Mouse (Mus musculus): ENCODE data around the gene Pitpnm3.

Gene Pitpnm3

GRCm38 (mm10) chr11:72086251-72087046 is 49.1 kb downstream of the Pitpnm3 start:
- DNase-seq: no peak

DNA sequence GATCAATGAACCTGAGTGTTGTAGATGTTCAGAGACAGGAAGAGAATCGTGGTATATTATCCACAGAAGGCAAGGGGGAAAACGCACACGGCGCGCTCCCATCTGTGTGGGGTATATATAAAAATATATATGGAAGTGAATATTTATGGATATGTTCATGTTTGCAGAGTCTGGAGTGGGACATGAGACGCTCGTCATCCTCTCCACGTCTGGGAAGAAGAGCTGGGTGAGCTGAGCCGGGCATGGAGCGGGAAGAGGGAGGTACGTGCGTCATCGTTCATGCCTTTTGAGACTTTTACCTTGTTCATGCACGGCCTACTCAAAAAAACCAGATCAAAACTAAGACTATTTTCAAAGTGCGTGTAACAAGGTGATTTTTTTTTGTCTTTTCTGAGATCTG is 51.2 kb downstream of the Pitpnm3 start:
- no peak for DNase-seq

GRCm38 (mm10) chr11:72082601-72083000 is 53.0 kb downstream of the Pitpnm3 start:
- DNase-seq: no peak

DNA sequence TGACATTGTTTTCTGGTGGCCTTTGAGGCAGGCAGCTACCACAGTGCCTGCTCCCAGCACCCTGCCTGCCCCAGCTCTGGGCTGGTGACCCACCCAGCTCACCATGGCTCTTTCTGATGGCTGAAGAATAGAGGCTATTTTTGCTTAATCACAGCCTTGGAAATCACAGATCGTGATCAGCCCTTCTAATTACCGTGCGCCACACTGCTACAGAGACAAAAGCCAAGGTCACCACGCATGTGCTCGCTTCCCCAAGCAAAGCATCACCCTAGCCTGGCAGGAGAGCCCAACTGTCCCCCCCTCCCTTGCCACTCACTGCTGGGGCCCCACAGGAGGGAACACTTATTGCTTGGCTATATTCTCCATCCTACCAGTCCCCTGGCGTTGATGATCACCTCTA is 55.1 kb downstream of the Pitpnm3 start:
- DNase-seq: no peak

- peak; percentile 57 to 66 for DNase-seq
Observed at GRCm38 (mm10) chr11:72078647-72079046, 56.9 kb downstream of the Pitpnm3 start.

GRCm38 (mm10) chr11:72078056-72078455 is 57.5 kb downstream of the Pitpnm3 start:
- DNase-seq: no peak

- no peak for DNase-seq
Observed at GRCm38 (mm10) chr11:72074230-72074629, 61.3 kb downstream of the Pitpnm3 start.

GRCm38 (mm10) chr11:72072331-72072905 is 63.2 kb downstream of the Pitpnm3 start:
- no peak for DNase-seq

DNA sequence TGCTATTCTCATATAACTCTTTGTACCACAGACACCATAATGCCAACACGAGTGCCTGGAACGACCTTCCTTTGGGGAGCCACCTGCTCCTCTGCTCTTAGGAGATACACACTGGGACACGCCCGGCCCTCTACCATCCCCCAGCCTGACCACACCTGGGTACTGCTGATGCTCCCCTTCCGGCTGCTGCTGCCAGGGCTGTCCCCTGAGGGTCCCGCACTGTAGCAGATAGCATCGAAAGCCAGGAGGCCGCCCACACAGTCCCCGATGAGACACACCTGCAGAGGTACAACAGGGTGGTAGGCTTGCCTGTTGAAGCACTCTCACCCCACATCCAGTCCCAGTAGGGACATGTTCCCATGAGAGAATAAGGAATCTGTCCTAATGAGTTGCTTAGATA is 64.8 kb downstream of the Pitpnm3 start:
- no peak for DNase-seq

- peak; percentile 55 to 63 for DNase-seq
Observed at GRCm38 (mm10) chr11:72068026-72068425, 67.6 kb downstream of the Pitpnm3 start.

- DNase-seq: peak; percentile 64 to 65
Observed at GRCm38 (mm10) chr11:72067326-72067725, 68.3 kb downstream of the Pitpnm3 start.

- DNase-seq: peak; percentile 55 to 60
Observed at GRCm38 (mm10) chr11:72066330-72066729, 69.2 kb downstream of the Pitpnm3 start.

DNA sequence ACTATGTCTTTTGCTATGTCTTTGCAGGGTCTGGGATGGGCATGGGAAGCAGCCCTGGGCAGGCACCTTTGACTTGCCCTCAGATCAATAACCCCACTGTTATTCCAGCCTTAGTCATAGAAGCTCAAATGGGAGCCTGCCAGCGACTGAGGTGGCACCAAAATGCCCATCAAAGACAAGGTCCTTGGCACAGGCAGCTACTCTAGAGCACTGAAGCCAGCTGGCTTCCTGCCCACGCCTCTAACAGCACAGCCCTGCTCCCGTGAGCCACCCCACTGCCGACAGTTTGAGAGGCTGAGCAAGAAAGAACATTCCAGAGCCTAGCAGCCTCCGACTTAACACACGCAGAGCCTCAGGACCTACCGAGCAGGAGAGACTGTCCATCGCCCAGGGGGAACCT is 70.5 kb downstream of the Pitpnm3 start:
- DNase-seq: peak; percentile 72 to 78

DNA sequence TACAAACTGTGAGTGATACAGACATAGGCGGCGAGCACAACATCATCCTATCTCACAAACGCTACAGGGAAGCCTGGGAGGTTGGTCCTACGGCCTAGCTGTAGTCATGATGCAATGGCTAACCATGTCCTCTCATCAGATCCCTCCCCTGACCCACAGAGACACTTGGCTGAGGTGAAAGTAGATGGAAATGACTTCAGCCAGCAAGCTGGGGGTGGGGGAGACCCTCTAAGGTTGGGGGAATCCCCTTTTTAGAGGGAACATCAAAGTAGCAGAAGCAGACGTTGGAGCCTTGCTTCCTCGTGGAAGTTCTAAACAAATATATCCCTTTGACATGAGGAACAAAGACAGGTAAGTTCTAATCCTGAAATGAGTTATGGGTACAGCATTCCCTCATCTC is 71.2 kb downstream of the Pitpnm3 start:
- DNase-seq: no peak

DNA sequence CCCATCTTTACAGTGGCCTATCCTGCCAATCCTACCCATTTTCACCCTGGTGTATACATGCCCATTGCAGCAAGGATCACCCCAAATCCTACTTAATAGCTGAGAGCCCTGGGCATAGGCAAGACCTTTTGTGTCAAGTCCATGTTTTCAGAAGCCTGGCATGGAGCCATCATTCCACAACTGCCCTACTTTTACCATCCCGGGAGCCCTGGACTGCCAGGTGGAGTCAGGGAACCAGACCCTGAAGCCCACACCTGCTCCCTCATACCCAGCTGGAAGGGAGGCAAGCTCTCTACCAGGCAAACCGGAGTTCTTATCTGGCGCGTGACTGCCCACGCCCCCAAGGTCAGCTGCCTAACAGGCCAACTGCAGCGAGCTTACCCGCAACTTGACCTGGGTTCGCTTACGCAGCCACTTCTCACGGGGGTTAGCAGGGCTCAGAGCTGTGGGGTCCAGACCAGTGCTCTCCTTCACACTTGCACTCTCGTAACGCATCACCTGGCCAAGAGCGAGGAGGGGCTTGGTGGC is 74.4 kb downstream of the Pitpnm3 start:
- peak in 1 of 2 experiments; percentile 31 for DNase-seq

GRCm38 (mm10) chr11:72060416-72060815 is 75.2 kb downstream of the Pitpnm3 start:
- no peak for DNase-seq

DNA sequence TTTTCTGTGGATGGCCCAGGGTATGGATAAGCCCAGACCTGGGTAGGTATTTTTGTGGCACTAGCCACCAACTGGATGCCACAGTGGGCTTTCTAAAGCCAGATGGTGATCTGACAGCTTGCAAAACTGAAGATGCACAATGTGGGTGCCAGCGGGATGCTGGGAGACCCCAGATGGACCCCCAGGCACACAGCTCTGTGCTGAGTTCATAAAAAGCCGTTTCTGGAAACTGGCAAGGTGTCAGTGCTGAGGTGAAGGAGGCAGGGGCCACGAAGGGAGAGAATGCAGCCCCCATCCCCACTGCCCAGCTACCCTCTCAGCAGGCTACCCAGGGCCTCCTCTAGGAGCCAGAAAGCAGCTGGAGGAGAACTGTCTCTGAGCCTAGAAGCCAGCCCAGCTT is 78.4 kb downstream of the Pitpnm3 start:
- no peak for DNase-seq

DNA sequence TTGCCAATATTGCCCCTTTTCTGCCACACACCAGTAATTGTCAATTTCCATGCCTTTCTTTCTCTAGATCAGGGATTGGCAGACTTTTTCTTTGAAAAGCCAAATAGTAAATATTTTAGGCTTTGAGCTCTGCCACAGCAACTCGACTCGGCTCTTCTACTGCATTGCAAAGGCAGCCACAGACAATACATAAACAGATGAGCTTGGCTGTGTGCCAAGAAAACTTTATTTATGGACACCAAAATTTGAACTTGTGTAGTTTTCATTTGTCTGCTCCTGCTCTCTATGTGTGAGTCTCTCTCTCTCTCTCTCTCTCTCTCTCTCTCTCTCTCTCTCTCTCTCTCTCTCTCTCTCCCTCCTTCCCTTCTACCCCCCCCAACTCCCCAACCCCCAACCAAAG is 80.4 kb downstream of the Pitpnm3 start:
- DNase-seq: no peak

DNA sequence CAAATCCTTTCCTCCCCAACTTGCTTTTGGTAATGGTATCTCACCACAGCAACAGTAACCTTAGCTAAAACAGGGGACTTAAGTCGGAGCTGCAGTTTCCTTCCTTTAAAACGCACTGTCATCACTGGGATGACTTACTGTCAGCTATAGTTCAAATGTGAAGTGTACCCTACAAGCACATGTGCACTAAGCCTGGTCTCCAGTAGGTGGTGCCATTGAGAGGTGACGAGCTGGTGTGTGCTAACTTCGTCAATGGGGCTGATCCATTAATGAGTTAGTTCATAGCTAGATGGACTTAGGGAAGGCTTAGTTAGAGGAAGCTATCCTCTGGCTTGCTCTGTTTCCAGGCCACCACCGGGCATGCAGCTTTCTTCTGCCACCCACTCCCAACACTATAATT is 82.9 kb downstream of the Pitpnm3 start:
- DNase-seq: peak; percentile 85 to 89

- no peak for DNase-seq
Observed at GRCm38 (mm10) chr11:72052221-72052620, 83.4 kb downstream of the Pitpnm3 start.

DNA sequence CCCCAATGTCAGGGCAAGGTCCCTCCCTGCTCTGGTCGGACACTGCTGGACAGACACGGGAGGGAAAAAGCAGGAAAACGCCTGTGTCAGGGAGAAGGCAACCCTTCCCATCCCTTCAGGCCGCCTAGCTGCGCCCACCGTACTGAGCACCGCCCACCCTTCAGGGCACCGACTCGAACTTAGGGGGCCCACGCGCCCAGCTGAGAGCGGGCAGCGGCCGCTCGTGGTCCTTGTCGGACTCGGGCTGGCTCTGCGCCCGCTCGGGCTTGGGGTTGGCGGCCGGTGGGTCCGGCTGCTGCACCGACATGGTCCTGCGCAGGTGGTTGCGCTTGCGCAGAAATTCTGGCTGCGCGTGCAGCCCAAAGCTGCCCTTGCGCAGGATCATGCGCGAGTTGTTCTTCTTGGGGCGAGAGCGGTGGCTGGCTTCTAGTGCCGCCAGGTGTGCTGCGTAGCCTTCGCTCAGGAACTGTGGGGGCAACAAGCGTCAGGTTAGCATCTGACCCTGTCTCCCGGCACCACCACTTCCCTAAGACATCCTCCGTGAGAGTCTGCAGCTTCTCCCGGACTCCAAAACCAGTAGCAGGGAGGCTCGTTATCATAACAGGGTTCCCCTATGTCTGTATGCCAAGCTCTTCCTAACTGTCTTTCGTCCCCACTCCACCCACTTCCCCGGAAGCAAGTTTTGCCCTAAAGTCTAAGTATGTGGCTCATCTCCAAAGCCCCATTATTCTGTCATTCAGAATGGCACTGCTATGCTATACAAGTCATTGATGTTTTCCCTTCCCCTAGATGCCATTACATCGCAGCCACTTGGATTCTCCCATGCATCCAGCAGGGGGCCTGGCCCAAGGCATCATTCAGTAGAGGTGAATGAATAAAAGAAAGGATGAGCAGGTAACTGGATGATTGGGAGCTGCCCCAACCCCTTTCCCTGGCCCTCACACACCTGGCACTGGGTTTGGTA is 84.4 kb downstream of the Pitpnm3 start:
- DNase-seq: peak; percentile 60 to 63

DNA sequence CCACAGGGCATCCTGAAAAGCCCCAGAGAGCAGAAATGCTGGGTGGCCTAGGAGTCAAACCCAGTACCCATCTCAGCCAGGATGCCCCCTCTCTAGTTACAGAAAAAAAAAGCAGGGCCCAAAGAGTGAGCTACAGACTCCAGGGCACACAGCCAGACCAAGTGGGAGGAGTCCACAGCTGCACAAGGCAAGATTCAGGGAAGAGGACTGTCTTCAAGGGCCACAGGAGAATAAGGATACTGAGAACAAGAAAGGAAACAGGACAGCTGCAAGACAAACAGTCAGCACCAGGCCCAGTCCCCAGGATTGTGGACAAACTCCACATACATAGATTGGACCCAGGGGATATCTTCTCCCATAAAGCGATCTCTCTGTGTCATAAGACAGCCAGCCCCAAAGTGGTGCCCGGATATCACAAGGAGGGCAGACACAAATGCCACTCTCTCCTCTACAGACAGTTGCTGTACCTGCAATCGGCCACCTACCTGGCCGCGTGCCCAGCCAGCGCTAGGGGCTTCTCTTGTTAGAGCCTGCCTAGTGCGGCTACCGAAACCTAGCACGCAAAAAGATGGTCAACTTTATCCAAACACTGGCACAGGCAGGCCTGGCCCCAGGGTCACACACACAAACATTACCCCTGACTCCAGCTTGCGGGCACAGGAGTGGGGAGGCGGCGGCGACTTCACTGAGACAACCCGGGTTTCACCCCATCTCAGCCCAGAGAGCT is 85.2 kb downstream of the Pitpnm3 start:
- DNase-seq: peak in 1 of 2 experiments; percentile 33

Data from cerebellum, postnatal 36 days (tissue).